Mouse (Mus musculus) midbrain, embryonic 16.5 days (tissue): Measurements from ENCODE around the gene Ppt2. TPM values are rescaled to one million over a fixed set of nuclear protein-coding genes. Genes with fewer than 3 reads are reported as not detected.

Experiments used
- ATAC-seq: fragments of 200-750 bp; cut with Nextera tagmentation; 2 replicates; pipeline ENCODE4 v1.8.0; 2017; ENCODE audit warnings: moderate TSS enrichment
- H3K27ac ChIP-seq: fragments of 300-500 bp; sonication (generic); 2 replicates; pipeline ENCODE4 v1.5.1; 2014; ENCODE audit warnings: mild to moderate bottlenecking, low read length, mixed read lengths
- H3K27me3 ChIP-seq: fragments of 300-500 bp; sonication (generic); 2 replicates; pipeline ENCODE4 v1.6.1; 2014; ENCODE audit warnings: low read depth, low read length, mixed read lengths; ENCODE audit not compliant: control insufficient read depth, insufficient read depth
- H3K36me3 ChIP-seq: fragments of 300-500 bp; sonication (generic); 2 replicates; pipeline ENCODE4 v1.6.1; 2014; ENCODE audit warnings: mild to moderate bottlenecking, low read length, moderate library complexity, mixed read lengths; ENCODE audit not compliant: control insufficient read depth, insufficient read depth
- H3K4me1 ChIP-seq: fragments of 300-500 bp; sonication (generic); 2 replicates; pipeline ENCODE4 v1.6.1; 2014; ENCODE audit warnings: mild to moderate bottlenecking, low read length, mixed read lengths; ENCODE audit not compliant: control insufficient read depth, insufficient read depth
- H3K4me2 ChIP-seq: fragments of 300-500 bp; sonication (generic); 2 replicates; pipeline ENCODE4 v1.6.1; 2014; ENCODE audit warnings: mild to moderate bottlenecking, low read length, mixed read lengths
- H3K4me3 ChIP-seq: fragments of 300-500 bp; sonication (generic); 2 replicates; pipeline ENCODE4 v1.5.1; 2014; ENCODE audit warnings: low read depth, mild to moderate bottlenecking, low read length, moderate library complexity, mixed read lengths
- H3K9ac ChIP-seq: fragments of 300-500 bp; sonication (generic); 2 replicates; pipeline ENCODE4 v1.6.1; 2014; ENCODE audit warnings: low read depth, low read length, mixed read lengths
- H3K9me3 ChIP-seq: fragments of 300-500 bp; sonication (generic); replicated peaks from 2 replicates; pipeline ENCODE4 v1.6.1; 2014; ENCODE audit warnings: mild to moderate bottlenecking, low read length, mixed read lengths; ENCODE audit not compliant: control insufficient read depth, poor library complexity, severe bottlenecking
- WGBS: fragments of 180-500 bp; shearing (Covaris S2); extraction: QIAGEN DNeasy Blood & Tissue Kit; methylation state at CpG from one replicate; pipeline ENCODE4 v1.1.7; 2014; 5-methylcytosine and 5-hydroxymethylcytosine counted together
- polyA plus RNA-seq: library from polyadenylated mRNA; unstranded; fragments of >200 nt; fragmentation: Nextera tagmentation; extraction: Ambion mirVana; gene quantifications from 2 replicates; pipeline ENCODE4 v1.2.1, GENCODE M21; 2015

Gene Ppt2
- polyA plus RNA-seq, 1 experiment from 2014 or later = 21.0 TPM

GRCm38 (mm10) chr17:34599891-34600290 is 28.4 kb downstream of the Ppt2 start:
- H3K4me2 ChIP-seq = no peak overlapping the region
- peaks cover 18% of the 10 kb centered on the region for H3K36me3 ChIP-seq
- H3K9me3 ChIP-seq = no peaks in the 10 kb centered on the region
- ATAC-seq = no peak
- no peak overlapping the region for H3K9ac ChIP-seq
- H3K27me3 ChIP-seq = no peaks in the 10 kb centered on the region
- 76% methylated on average over 9 of the region's 9 CpGs for WGBS
- no peak overlapping the region for H3K27ac ChIP-seq
- H3K4me3 ChIP-seq = no peak overlapping the region
- peaks cover 12% of the 10 kb centered on the region for H3K4me1 ChIP-seq

DNA sequence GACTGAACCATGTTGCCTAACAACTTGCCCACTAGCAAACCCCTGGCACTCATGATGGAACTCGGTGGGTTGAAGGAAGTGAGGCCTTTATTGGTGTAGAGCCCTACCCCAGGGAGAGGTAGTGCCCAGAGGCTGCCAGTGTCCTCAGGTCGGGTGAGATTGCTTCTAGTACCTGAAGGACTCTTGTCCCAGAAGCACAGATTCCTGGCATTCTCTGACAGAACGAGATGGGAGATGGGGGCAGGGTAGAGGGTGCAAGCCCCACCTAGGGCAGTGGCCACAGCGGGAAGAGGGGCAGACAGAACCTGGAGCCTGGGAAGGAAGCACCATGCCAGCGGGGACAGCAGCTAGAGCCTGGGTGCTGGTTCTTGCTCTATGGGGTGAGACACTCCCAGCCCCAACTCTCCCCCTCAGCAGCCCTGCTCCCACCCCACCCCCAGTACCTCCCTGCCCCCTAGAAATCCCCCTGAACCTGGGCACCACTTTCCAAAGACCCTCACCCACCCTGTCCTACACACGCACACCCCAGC is 30.7 kb downstream of the Ppt2 start, which contains the start of gene Ager:
Gene Ager, plus strand, starts transcription at position 297 of the 530 bp plus-strand sequence.
- 37% methylated on average over 4 of the region's 6 CpGs for WGBS
- no peaks in the 10 kb centered on the region for H3K9me3 ChIP-seq
- no peak within 1 kb of the TSS for H3K27ac ChIP-seq
- no peak within 1 kb of the TSS for H3K4me3 ChIP-seq
- H3K36me3 ChIP-seq = peaks cover 21% of the 10 kb centered on the region
- H3K4me2 ChIP-seq = no peak within 1 kb of the TSS
- no peak within 1 kb of the TSS for H3K9ac ChIP-seq
- peaks cover 23% of the 10 kb centered on the region for H3K4me1 ChIP-seq
- no peaks in the 10 kb centered on the region for H3K27me3 ChIP-seq
- ATAC-seq = no peak

DNA sequence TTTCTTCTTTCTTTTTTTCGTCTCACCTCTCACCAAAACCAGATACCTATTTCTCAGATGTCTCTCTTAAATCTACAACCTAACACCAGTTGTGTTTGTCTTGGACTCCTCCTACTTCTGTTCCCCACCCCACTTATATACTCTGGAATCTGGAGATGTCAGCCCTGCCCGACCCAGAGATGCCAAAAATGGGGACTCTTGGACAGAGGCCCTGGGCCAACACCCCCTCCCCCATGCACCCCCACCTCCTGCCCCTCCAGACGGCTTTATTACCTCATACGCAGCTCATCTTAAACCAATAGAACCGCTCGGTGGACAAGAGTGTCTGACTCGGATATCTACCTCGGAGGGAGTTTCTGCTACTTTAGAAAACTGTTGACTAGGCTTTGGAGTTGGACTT is 32.2 kb downstream of the Ppt2 start:
- ATAC-seq = no peak
- 77% methylated on average over 8 of the region's 8 CpGs for WGBS
- Histone ChIP-seq H3K9ac (no peak overlapping the region), H3K4me1 (peaks cover 23% of the 10 kb centered on the region), H3K9me3 (no peaks in the 10 kb centered on the region), H3K27ac (no peak overlapping the region), H3K27me3 (no peaks in the 10 kb centered on the region), H3K36me3 (peaks cover 21% of the 10 kb centered on the region), H3K4me3 (no peak overlapping the region), H3K4me2 (no peak overlapping the region)

GRCm38 (mm10) chr17:34593752-34594525 is 34.4 kb downstream of the Ppt2 start:
- no peaks in the 10 kb centered on the region for H3K27me3 ChIP-seq
- peak overlapping the region; percentile 69 for H3K4me3 ChIP-seq
- peaks cover 32% of the 10 kb centered on the region for H3K4me1 ChIP-seq
- no peaks in the 10 kb centered on the region for H3K9me3 ChIP-seq
- H3K36me3 ChIP-seq = peaks cover 15% of the 10 kb centered on the region
- H3K4me2 ChIP-seq = peak overlapping the region; percentile 80
- H3K27ac ChIP-seq = peak overlapping the region; percentile 97
- 43% methylated on average over 32 of the region's 34 CpGs for WGBS
- H3K9ac ChIP-seq = peak overlapping the region; percentile 94
- no peak for ATAC-seq

DNA sequence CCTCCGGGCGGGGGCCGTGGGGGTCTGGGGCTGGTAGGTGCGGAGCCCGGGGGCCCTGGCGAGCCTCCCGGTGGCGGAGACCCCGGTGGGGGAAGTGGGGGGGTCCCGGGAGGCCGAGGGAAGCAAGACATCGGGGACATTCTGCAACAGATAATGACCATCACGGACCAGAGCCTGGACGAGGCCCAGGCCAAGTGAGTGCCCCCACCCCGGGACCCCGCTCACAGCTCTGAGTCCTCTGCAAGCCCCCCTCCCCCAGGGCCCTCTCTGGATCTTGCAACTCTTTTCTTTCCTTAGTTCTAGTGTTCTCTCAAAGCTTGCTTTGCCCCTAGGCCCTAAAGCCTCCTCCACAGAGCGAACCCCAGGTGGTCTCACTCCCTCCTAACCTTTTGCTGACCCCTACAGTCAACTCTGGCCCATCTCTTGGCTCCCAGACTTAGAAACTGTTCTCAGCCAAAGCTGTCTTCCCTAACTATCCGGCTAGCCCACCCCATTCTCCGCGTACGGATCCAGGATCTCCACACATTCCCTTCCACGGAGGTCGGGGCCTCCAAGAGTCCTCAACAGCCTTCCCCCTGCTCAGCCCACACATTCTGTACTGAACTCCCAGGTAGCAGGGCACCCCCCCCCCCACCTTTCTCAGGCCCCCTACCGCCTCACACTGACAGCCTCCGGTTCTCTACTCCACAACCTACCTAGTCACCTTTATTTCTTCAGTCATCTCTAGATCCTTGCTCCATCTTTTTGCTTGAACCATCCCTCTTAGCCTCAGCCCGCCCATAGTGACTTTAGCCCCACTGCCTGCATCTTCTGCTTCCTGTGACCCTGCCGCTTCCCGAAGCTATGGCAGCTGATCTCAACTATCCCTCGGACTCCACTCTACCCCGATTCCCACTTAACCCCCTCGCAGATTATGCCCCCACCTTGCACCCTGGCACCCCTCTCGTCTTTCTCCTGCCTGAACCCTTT is 35.4 kb downstream of the Ppt2 start:
- peak; percentile 16; the same call in 1 of the 2 replicates for ATAC-seq
- H3K27ac ChIP-seq = peak overlapping the region; percentile 97
- peak overlapping the region; percentile 80 for H3K4me2 ChIP-seq
- H3K36me3 ChIP-seq = peaks cover 15% of the 10 kb centered on the region
- no peaks in the 10 kb centered on the region for H3K9me3 ChIP-seq
- peaks cover 40% of the 10 kb centered on the region for H3K4me1 ChIP-seq
- 2% methylated on average over 31 of the region's 32 CpGs for WGBS
- peak overlapping the region; percentile 94 for H3K9ac ChIP-seq
- no peaks in the 10 kb centered on the region for H3K27me3 ChIP-seq
- H3K4me3 ChIP-seq = peak overlapping the region; percentile 69

DNA sequence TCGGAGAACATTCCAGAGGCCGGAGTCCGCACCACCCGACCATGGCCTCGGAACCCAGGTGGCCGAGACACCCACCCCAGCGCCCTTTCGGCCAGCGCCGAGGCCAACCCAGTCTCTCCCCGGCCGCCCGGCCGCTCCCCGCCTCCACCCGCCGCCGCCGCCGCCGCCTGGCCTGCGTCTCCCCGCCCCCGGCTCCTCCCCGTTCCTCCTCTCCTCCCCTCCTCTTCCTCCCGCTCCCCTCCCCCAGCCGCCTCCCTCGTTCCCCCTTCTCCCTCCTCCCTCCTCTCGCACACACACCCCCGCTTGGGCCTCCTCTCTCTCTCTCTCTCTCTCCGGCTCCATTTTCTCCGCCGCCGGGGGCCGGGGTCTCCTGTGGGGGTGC is 36.3 kb downstream of the Ppt2 start:
- Histone ChIP-seq H3K36me3 (peaks cover 15% of the 10 kb centered on the region), H3K27me3 (no peaks in the 10 kb centered on the region), H3K9me3 (no peaks in the 10 kb centered on the region), H3K27ac (peak overlapping the region; percentile 97), H3K4me3 (peak overlapping the region; percentile 69), H3K4me2 (peak overlapping the region; percentile 80), H3K4me1 (peaks cover 40% of the 10 kb centered on the region), H3K9ac (peak overlapping the region; percentile 94)
- under 1% methylated on average over 19 of the region's 35 CpGs for WGBS
- peak; percentile 19 for ATAC-seq

- peak within 1 kb of the TSS; percentile 69 for H3K4me3 ChIP-seq
- no peaks in the 10 kb centered on the region for H3K27me3 ChIP-seq
- 2% methylated on average over 21 of the region's 21 CpGs for WGBS
- peak within 1 kb of the TSS; percentile 97 for H3K27ac ChIP-seq
- H3K9ac ChIP-seq = peak within 1 kb of the TSS; percentile 94
- peak within 1 kb of the TSS; percentile 80 for H3K4me2 ChIP-seq
- no peak; the same call in 1 of the 2 replicates for ATAC-seq
- H3K36me3 ChIP-seq = peaks cover 15% of the 10 kb centered on the region
- peaks cover 40% of the 10 kb centered on the region for H3K4me1 ChIP-seq
- no peaks in the 10 kb centered on the region for H3K9me3 ChIP-seq
These were observed 37.0 kb downstream of the Ppt2 start, which contains the start of gene Pbx2 for GRCm38 (mm10) chr17:34591029-34591993. Pbx2 (plus strand) TSS chr17:34591266.
